Mouse (Mus musculus) erythroblast, embryonic 14.5 days (primary cell): ENCODE measurements around the gene Supt7l.

Experiments
- GATA1 ChIP-seq: IDR thresholded peaks from 2 replicates; pipeline ENCODE4 v1.6.1; 2012; ENCODE audit warnings: low read length, inconsistent platforms, mixed read lengths
- TAL1 ChIP-seq: IDR thresholded peaks from 3 replicates; pipeline ENCODE4 v1.6.1; 2012; ENCODE audit warnings: low read length, inconsistent platforms, mixed read lengths

- no peak for TF ChIP-seq GATA1
- no peak for TF ChIP-seq TAL1
Measured at GRCm38 (mm10) chr5:31504843-31505242, 22.8 kb downstream of the Supt7l start.
